1 mouse cellular context compared by ENCODE assay signal in the genomic region with DNA sequence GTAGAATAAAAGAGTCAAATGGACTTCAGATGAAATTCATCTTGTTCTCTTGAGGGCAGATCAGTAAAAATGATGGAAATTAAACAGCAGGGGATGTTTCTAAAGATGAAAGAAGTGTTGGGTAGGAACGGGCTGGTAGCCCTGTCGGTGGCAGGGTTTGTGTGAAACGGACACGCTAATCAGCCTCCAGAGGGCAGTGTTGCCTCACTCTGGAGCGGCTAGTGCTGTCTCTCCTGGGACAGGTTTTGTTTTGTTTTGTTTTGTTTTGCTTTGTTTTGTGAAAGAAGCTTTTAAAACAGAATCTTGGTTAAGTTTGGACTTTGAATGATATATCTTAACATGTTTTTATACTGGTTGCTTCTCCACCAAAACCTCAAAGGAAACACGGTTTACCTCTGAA.
TF ChIP-seq lines count a peak whose summit lies in the region.

No protein-coding gene starts in this region.

TF ChIP-seq in CH12.LX, 34 proteins besides CTCF, POLR2A, EP300 and RAD21 (continued from another document):
- TF ChIP-seq CHD1 (IDR thresholded peaks at IDR 0.05; ENCODE audit: low read depth, low read length) (no peak), MXI1 (IDR thresholded peaks at IDR 0.05; ENCODE audit: low read depth, low read length) (no peak), POLR2AphosphoS2 (IDR thresholded peaks at IDR 0.05; ENCODE audit: low read depth, low read length) (no peak), ETS1 (conservative IDR thresholded peaks at IDR 0.05; ENCODE audit: low read depth, low read length) (no peak), BHLHE40 (IDR thresholded peaks at IDR 0.05; ENCODE audit: low read depth, low read length) (0 out of 2 replicates have a peak, but pooled peaks have one; percentile 6), TBP (conservative IDR thresholded peaks at IDR 0.05; ENCODE audit: low read depth, low read length) (no peak), E2F4 (IDR thresholded peaks at IDR 0.05; ENCODE audit: insufficient replicate concordance, low read depth, low read length) (no peak), MAZ (IDR thresholded peaks at IDR 0.05; ENCODE audit: low read depth, low read length) (no peak), IRF4 (IDR thresholded peaks at IDR 0.05; ENCODE audit: low read depth, low read length) (0 out of 2 replicates have a peak, but pooled peaks have one; percentile 13), RCOR1 (conservative IDR thresholded peaks at IDR 0.05; ENCODE audit: low read depth, low read length) (no peak), ELF1 (IDR thresholded peaks at IDR 0.05; ENCODE audit: low read depth, low read length) (no peak), ZNF384 (IDR thresholded peaks at IDR 0.05; ENCODE audit: low read depth, low read length) (no peak), UBTF (IDR thresholded peaks at IDR 0.05; ENCODE audit: low read depth, low read length) (no peak), MYC (IDR thresholded peaks at IDR 0.05; ENCODE audit: low read depth, low read length) (no peak), JUND (conservative IDR thresholded peaks at IDR 0.05; ENCODE audit: low read depth, low read length) (no peak), ZMIZ1 (IDR thresholded peaks at IDR 0.05; ENCODE audit: low read depth, low read length) (no peak), MAX (IDR thresholded peaks at IDR 0.05; ENCODE audit: low read length) (no peak), USF1 (IDR thresholded peaks at IDR 0.05; ENCODE audit: low read depth, low read length) (no peak)
